Mouse (Mus musculus): ENCODE measurements around the gene Slc25a22. TPM values are rescaled to one million over a fixed set of nuclear protein-coding genes. Genes with fewer than 3 reads are reported as not detected.

The Slc25a22 gene
- total and polyA plus RNA-seq, 3 experiments, result 55.8 to 85.8 (median 72.6) TPM

DNA sequence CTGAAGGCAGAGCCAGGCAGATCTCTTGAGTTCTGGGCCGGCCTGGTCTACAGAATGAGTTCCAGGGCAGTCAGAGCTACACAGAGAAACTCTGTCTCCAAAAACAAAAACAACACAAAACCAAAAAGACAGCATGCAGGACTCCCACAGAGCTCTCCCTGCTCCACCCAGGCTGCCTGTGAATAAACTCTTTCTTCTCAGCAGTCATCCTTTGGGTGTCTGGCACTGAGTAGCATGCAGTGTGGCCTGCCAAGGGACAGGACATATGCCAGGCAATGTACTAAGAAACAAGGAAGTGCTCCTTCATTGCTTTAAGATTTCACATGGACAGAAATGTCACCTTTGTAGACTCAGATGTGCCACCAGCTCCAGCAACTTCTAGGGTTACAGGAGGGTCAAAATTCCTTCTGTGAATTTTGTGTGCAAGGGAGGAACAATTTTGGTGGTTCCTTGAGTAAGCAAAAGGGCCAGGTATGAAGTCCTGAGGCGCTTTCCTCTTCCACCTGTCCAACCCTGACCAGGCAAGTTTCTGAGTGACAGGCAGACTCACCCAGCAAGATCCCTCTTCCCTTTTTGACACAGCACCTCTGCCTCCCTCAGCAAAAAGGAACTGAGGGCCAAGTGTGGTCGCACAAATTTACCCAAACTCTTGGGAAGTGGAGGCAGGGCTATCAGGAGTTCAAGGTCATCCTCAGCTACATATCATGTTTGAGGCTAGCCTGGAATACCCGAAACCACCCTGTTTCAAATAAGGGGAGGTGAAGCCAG is 56.4 kb downstream of the Slc25a22 start:
- intact Hi-C loops (cut with DNase I), result no loop called here
- no peaks in the 10 kb centered on the region for H3K36me3 ChIP-seq (ENCODE audit: control insufficient read depth, insufficient read depth, low read length)
- no peaks in the 10 kb centered on the region for H3K4me1 ChIP-seq (ENCODE audit: control insufficient read depth, insufficient read depth, low read length)
- DNase-seq, result no peak
- H3K27me3 ChIP-seq (ENCODE audit: control insufficient read depth, insufficient read depth, low read length), result no peaks in the 10 kb centered on the region
- no peak overlapping the region for H3K4me3 ChIP-seq
- TF ChIP-seq CTCF (IDR thresholded peaks at IDR 0.05), result no peak
- WGBS, result 71% methylated on average over 4 of the region's 4 CpGs
- no peaks in the 10 kb centered on the region for H3K79me2 ChIP-seq (replicated peaks; ENCODE audit: control insufficient read depth, insufficient read depth, low read length)
- H3K27ac ChIP-seq, result no peak overlapping the region
- H3K9ac ChIP-seq (ENCODE audit: low read depth, low read length), result no peak overlapping the region

Other genes with a start within 250 kb of the Slc25a22 start
- gene Hras, start 243.9 kb downstream of the Slc25a22 start, total RNA-seq (2021), result 100 to 1,000 TPM in 1 of 2 experiments, 10 to 100 TPM in 1; 90.8 to 105 TPM
- gene Hras, start 243.9 kb downstream of the Slc25a22 start, polyA plus RNA-seq (2012; rRNA removed), result 63.7 and 79.9 TPM in 2 replicates
- 1 to 10 TPM; 2.3 to 3.1 TPM for gene Lrrc56, start 243.7 kb downstream of the Slc25a22 start, total RNA-seq (2021)
- 4.6 and 4.9 TPM in 2 replicates for gene Lrrc56, start 243.7 kb downstream of the Slc25a22 start, polyA plus RNA-seq (2012; rRNA removed)
- not detected for gene Lmntd2, start 223.8 kb downstream of the Slc25a22 start, total RNA-seq (2021)
- gene Lmntd2, start 223.8 kb downstream of the Slc25a22 start, polyA plus RNA-seq (2012; rRNA removed), result 0.18 and 0.20 TPM in 2 replicates
- under 1 TPM; 0.25 to 0.42 TPM for gene Rassf7, start 222.0 kb downstream of the Slc25a22 start, total RNA-seq (2021)
- gene Rassf7, start 222.0 kb downstream of the Slc25a22 start, polyA plus RNA-seq (2012; rRNA removed), result 2.2 and 3.3 TPM in 2 replicates
- 10 to 100 TPM; 26.8 to 32.1 TPM for gene Phrf1, start 209.1 kb downstream of the Slc25a22 start, total RNA-seq (2021)
- 8.9 and 10.2 TPM in 2 replicates for gene Phrf1, start 209.1 kb downstream of the Slc25a22 start, polyA plus RNA-seq (2012; rRNA removed)
- 1 to 10 TPM; 3.3 to 3.4 TPM for gene Irf7, start 171.4 kb downstream of the Slc25a22 start, total RNA-seq (2021)
- 24.6 and 25.2 TPM in 2 replicates for gene Irf7, start 171.4 kb downstream of the Slc25a22 start, polyA plus RNA-seq (2012; rRNA removed)
- gene Cdhr5, start 161.1 kb downstream of the Slc25a22 start, total RNA-seq (2021), result not detected
- 0.26 TPM in 1 of 2 replicates, not detected in the other for gene Cdhr5, start 161.1 kb downstream of the Slc25a22 start, polyA plus RNA-seq (2012; rRNA removed)
- gene Sct, start 158.8 kb downstream of the Slc25a22 start, total RNA-seq (2021), result not detected
- gene Sct, start 158.8 kb downstream of the Slc25a22 start, polyA plus RNA-seq (2012; rRNA removed), result not detected in 2 replicates
- not detected for gene Drd4, start 145.9 kb downstream of the Slc25a22 start, total RNA-seq (2021)
- 0.04 TPM in 1 of 2 replicates, not detected in the other for gene Drd4, start 145.9 kb downstream of the Slc25a22 start, polyA plus RNA-seq (2012; rRNA removed)
- gene Deaf1, start 110.2 kb downstream of the Slc25a22 start, total RNA-seq (2021), result 10 to 100 TPM; 10.8 to 13.5 TPM
- 9.7 and 9.8 TPM in 2 replicates for gene Deaf1, start 110.2 kb downstream of the Slc25a22 start, polyA plus RNA-seq (2012; rRNA removed)
- gene Tmem80, start 110.2 kb downstream of the Slc25a22 start, total RNA-seq (2021), result 10 to 100 TPM; 13.5 to 14.9 TPM
- 28.9 and 34.5 TPM in 2 replicates for gene Tmem80, start 110.2 kb downstream of the Slc25a22 start, polyA plus RNA-seq (2012; rRNA removed)
- 1 to 10 TPM; 3.8 to 4.3 TPM for gene Eps8l2, start 99.0 kb downstream of the Slc25a22 start, total RNA-seq (2021)
- 5.8 and 8.9 TPM in 2 replicates for gene Eps8l2, start 99.0 kb downstream of the Slc25a22 start, polyA plus RNA-seq (2012; rRNA removed)
- gene Taldo1, start 45.7 kb downstream of the Slc25a22 start, total RNA-seq (2021), result 100 to 1,000 TPM; 110 to 116 TPM
- 132 and 135 TPM in 2 replicates for gene Taldo1, start 45.7 kb downstream of the Slc25a22 start, polyA plus RNA-seq (2012; rRNA removed)
- 10 to 100 TPM; 13.4 to 14.9 TPM for gene Gatd1, start 23.8 kb downstream of the Slc25a22 start, total RNA-seq (2021)
- 23.4 and 29.5 TPM in 2 replicates for gene Gatd1, start 23.8 kb downstream of the Slc25a22 start, polyA plus RNA-seq (2012; rRNA removed)
- gene Cend1, start 8.4 kb downstream of the Slc25a22 start, total RNA-seq (2021), result 1 to 10 TPM; 1.0 to 1.4 TPM
- gene Cend1, start 8.4 kb downstream of the Slc25a22 start, polyA plus RNA-seq (2012; rRNA removed), result 1.8 and 2.6 TPM in 2 replicates
- under 1 TPM; 0.37 to 0.70 TPM for gene Pidd1, start 6.1 kb upstream of the Slc25a22 start, total RNA-seq (2021)
- 1.8 and 2.0 TPM in 2 replicates for gene Pidd1, start 6.1 kb upstream of the Slc25a22 start, polyA plus RNA-seq (2012; rRNA removed)
- gene Rplp2, start 9.5 kb upstream of the Slc25a22 start, total RNA-seq (2021), result 100 to 1,000 TPM; 848 to 928 TPM
- 404 and 421 TPM in 2 replicates for gene Rplp2, start 9.5 kb upstream of the Slc25a22 start, polyA plus RNA-seq (2012; rRNA removed)
- gene Pnpla2, start 17.3 kb upstream of the Slc25a22 start, total RNA-seq (2021), result 100 to 1,000 TPM; 398 to 572 TPM
- 597 and 669 TPM in 2 replicates for gene Pnpla2, start 17.3 kb upstream of the Slc25a22 start, polyA plus RNA-seq (2012; rRNA removed)
- 10 to 100 TPM; 15.4 to 19.4 TPM for gene Cracr2b, start 23.2 kb upstream of the Slc25a22 start, total RNA-seq (2021)
- 23.8 and 35.0 TPM in 2 replicates for gene Cracr2b, start 23.2 kb upstream of the Slc25a22 start, polyA plus RNA-seq (2012; rRNA removed)
- gene Cd151, start 29.5 kb upstream of the Slc25a22 start, total RNA-seq (2021), result 100 to 1,000 TPM; 272 to 334 TPM
- 395 and 491 TPM in 2 replicates for gene Cd151, start 29.5 kb upstream of the Slc25a22 start, polyA plus RNA-seq (2012; rRNA removed)
- 10 to 100 TPM; 71.7 to 82.8 TPM for gene Polr2l, start 37.2 kb upstream of the Slc25a22 start, total RNA-seq (2021)
- gene Polr2l, start 37.2 kb upstream of the Slc25a22 start, polyA plus RNA-seq (2012; rRNA removed), result 62.6 and 64.4 TPM in 2 replicates
- gene Tspan4, start 37.3 kb upstream of the Slc25a22 start, total RNA-seq (2021), result 10 to 100 TPM; 17.1 to 40.0 TPM
- gene Tspan4, start 37.3 kb upstream of the Slc25a22 start, polyA plus RNA-seq (2012; rRNA removed), result 61.9 and 77.5 TPM in 2 replicates
- gene Chid1, start 102.0 kb upstream of the Slc25a22 start, total RNA-seq (2021), result 10 to 100 TPM; 45.9 to 52.7 TPM
- 20.2 and 30.1 TPM in 2 replicates for gene Chid1, start 102.0 kb upstream of the Slc25a22 start, polyA plus RNA-seq (2012; rRNA removed)
- 10 to 100 TPM; 55.1 to 58.3 TPM for gene Ap2a2, start 124.3 kb upstream of the Slc25a22 start, total RNA-seq (2021)
- gene Ap2a2, start 124.3 kb upstream of the Slc25a22 start, polyA plus RNA-seq (2012; rRNA removed), result 28.5 and 29.9 TPM in 2 replicates
- not detected for gene Muc6, start 217.4 kb upstream of the Slc25a22 start, total RNA-seq (2021)
- 0.03 TPM in 1 of 2 replicates, not detected in the other for gene Muc6, start 217.4 kb upstream of the Slc25a22 start, polyA plus RNA-seq (2012; rRNA removed)